Mouse (Mus musculus): ENCODE data around the gene Amd2.

Gene Amd2

DNA sequence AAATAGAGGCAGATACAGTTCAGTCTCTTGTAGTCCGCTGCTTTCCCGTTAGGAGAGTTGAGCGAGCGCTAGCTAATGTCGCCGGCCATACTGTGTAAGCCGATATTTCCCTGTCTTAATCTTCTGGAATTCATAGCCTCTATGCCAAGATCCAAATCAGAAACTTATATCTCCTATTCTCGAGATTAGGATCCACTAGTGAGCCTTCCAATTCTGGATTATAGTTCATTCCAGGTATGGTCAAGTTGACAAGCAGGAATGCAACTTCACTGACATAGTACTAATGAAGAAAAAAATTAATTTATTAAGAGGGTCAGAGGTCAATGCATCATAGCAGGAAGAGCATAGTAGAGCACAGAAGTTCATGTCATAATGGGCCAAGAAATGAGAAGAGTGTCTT, at the start of gene Amd2:
Gene Amd2 (minus strand): TSS at position 101 of the 400 bp plus-strand sequence.
- no peak for DNase-seq (ENCODE audit: low read depth, low spot score)

GRCm38 (mm10) chr10:35761280-35761679, 49.6 kb upstream of the Amd2 start:
- DNase-seq (ENCODE audit: low read depth, low spot score): no peak

GRCm38 (mm10) chr10:35737639-35738038, 25.9 kb upstream of the Amd2 start:
- DNase-seq (ENCODE audit: low read depth, low spot score): no peak

- no peak for DNase-seq (ENCODE audit: low read depth, low spot score)
Measured at GRCm38 (mm10) chr10:35714266-35714665, 2.6 kb upstream of the Amd2 start.

Measured in skeletal muscle tissue, adult 2 months (tissue).